In genomic region chr1:175174918-175175675, GRCm38 (mm10) we compare ENCODE assay signal across 14 mouse cellular contexts.
"Had no signal": no experiment of that assay in that cellular context is flagged by ENCODE, and none has a peak within 500 bp of the region (broad histone marks: within the 10 kb centered on the region; RNA-seq: fewer than 3 reads in every experiment).

No protein-coding gene starts in this region.

- H3K4me1 ChIP-seq: limb, embryonic 15.5 days; liver, embryonic 12.5 days; midbrain, embryonic 10.5 days; neural tube, embryonic 15.5 days; stomach, embryonic 15.5 days had no signal

- H3K4me2 ChIP-seq: limb, embryonic 15.5 days; liver, embryonic 12.5 days; lung, embryonic 14.5 days; neural tube, embryonic 15.5 days; stomach, embryonic 15.5 days had no signal

- H3K27ac ChIP-seq: limb, embryonic 15.5 days; liver, embryonic 12.5 days; midbrain, embryonic 10.5 days; neural tube, embryonic 15.5 days; stomach, embryonic 15.5 days had no signal

- H3K9ac ChIP-seq: limb, embryonic 15.5 days; liver, embryonic 12.5 days; lung, embryonic 14.5 days; neural tube, embryonic 15.5 days; stomach, embryonic 15.5 days had no signal

- H3K9me3 ChIP-seq: limb, embryonic 15.5 days; liver, embryonic 12.5 days; midbrain, embryonic 10.5 days; neural tube, embryonic 15.5 days; stomach, embryonic 15.5 days had no signal

- H3K27me3 ChIP-seq: limb, embryonic 15.5 days; liver, embryonic 12.5 days; neural tube, embryonic 15.5 days; stomach, embryonic 15.5 days had no signal

- H3K4me3 ChIP-seq: limb, embryonic 15.5 days; liver, embryonic 12.5 days; midbrain, embryonic 10.5 days; myocyte; neural tube, embryonic 15.5 days; stomach, embryonic 15.5 days had no signal

- DNase-seq: kidney, postnatal 14 days; layer of hippocampus, postnatal 36 days; lung, embryonic 14.5 days; lung, postnatal 10 days; lung, postnatal 4 days; midbrain, embryonic 14.5 days; spleen, adult 18-20 months; thymus, postnatal 36 days had no signal

- ATAC-seq: liver, embryonic 12.5 days had no signal

- H3K36me3 ChIP-seq: limb, embryonic 15.5 days; liver, embryonic 12.5 days; midbrain, embryonic 10.5 days; neural tube, embryonic 15.5 days; stomach, embryonic 15.5 days had no signal
